Mouse (Mus musculus) bone marrow macrophage, adult 2 months (primary cell): ENCODE results near the gene Ncf2.

ENCODE experiments used
- CTCF ChIP-seq: IDR thresholded peaks from 2 replicates; pipeline ENCODE4 v1.5.1; 2012; ENCODE audit warnings: low read depth, mild to moderate bottlenecking, low read length, moderate library complexity
- POLR2A ChIP-seq: IDR thresholded peaks from 2 replicates; pipeline ENCODE4 v1.6.1; 2012; ENCODE audit warnings: mild to moderate bottlenecking, low read depth, low read length, borderline replicate concordance

DNA sequence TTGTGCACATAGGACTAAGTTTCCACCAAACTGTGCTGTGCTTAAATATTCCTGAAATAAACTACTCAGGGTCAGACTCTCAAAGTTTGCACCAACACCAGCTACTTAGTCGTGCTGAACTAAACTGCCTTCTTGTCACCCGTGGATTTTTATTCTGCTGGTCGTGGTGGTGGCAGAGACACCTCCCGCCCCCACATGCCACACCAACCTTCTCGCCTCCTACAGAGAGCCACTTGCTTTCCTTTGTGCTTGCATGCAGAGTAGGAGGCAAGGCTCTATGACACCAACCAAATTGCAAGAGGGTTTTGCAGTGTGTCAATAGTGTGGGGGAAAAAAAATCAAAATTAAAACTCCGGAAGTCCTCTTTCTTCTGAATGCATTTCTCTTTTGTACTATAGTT is 19.6 kb downstream of the Ncf2 start:
- no peak for TF ChIP-seq CTCF
- TF ChIP-seq POLR2A = no peak
